Comparison of ENCODE assay signal across 22 mouse cellular contexts in genomic region chr7:139451711-139452110, GRCm38 (mm10).
A peak's percentile ranks its signal among the peaks of the same experiment; 100 is the strongest.
DNase-seq lines count a peak whose midpoint lies in the region; TF ChIP-seq lines count a peak whose summit lies in the region.
"Had no signal": no experiment of that assay in that cellular context is flagged by ENCODE, and none has a peak within 500 bp of the region (broad histone marks: within the 10 kb centered on the region; RNA-seq: fewer than 3 reads in every experiment).

No protein-coding gene starts in this region.

- peak overlapping the region; percentile 98; the same call in 1 of the 2 replicates for H3K27ac ChIP-seq in small intestine, adult 2 months (ENCODE audit: insufficient read depth, low read depth, low read length)
- H3K27ac ChIP-seq: forebrain, embryonic 12.5 days; hindbrain, embryonic 14.5 days; left cerebral cortex, adult 2 months; stomach, embryonic 15.5 days had no signal

- no peak for TF ChIP-seq CTCF in small intestine, adult 2 months (IDR thresholded peaks at IDR 0.05; ENCODE audit: extremely low read depth, insufficient read length, insufficient replicate concordance, low read depth, low read length)

- 81% methylated on average over 5 of the region's 5 CpGs for WGBS in small intestine, adult 2 months

- no peak overlapping the region for H3K4me3 ChIP-seq in small intestine, adult 2 months (ENCODE audit: low read depth, low read length)
- H3K4me3 ChIP-seq: forebrain, embryonic 12.5 days; left cerebral cortex, adult 2 months; stomach, embryonic 15.5 days had no signal

- DNase-seq in heart, adult 11 months: peak; percentile 92
- no peak for DNase-seq in heart, postnatal 14 days
- peak; percentile 38 for DNase-seq in testis, postnatal 10 days (ENCODE audit: low spot score)
- DNase-seq in testis, postnatal 14 days (ENCODE audit: low spot score): no peak
- DNase-seq in heart, postnatal 4 days: peak; percentile 53
- no peak for DNase-seq in spleen, postnatal 10 days (ENCODE audit: low spot score in 2 of 2)
- no peak for DNase-seq in thymus, postnatal 10 days (ENCODE audit: low spot score in 2 of 2)
- DNase-seq: adrenal gland, postnatal 36 days; B cell, adult 2 months; kidney, adult 8-10 months; kidney, postnatal 36 days; left cerebral cortex, postnatal 4 days; liver; midbrain, embryonic 14.5 days; right cerebral cortex, postnatal 14 days; thymus, postnatal 14 days had no signal

- peaks cover 36% of the 10 kb centered on the region for H3K4me1 ChIP-seq in small intestine, adult 2 months (ENCODE audit: control insufficient read depth, insufficient read depth, insufficient read length, low read length)
- H3K4me1 ChIP-seq: forebrain, embryonic 12.5 days; stomach, embryonic 15.5 days had no signal

- intact Hi-C loops in heart, postnatal 14 days (cut with DNase I): no loop called here

- 0 out of 2 replicates have a peak, but pooled peaks cover 1% of the 10 kb centered on the region for H3K36me3 ChIP-seq in small intestine, adult 2 months (ENCODE audit: control insufficient read depth, insufficient read depth, low read length)
- H3K36me3 ChIP-seq: forebrain, embryonic 12.5 days; stomach, embryonic 15.5 days had no signal

- no peak for TF ChIP-seq POLR2A in small intestine, adult 2 months (IDR thresholded peaks at IDR 0.05; ENCODE audit: low read depth, low read length)

- no peaks in the 10 kb centered on the region for H3K27me3 ChIP-seq in small intestine, adult 2 months (ENCODE audit: control insufficient read depth, insufficient read depth, low read length)
- H3K27me3 ChIP-seq: forebrain, embryonic 12.5 days; megakaryocyte, embryonic 14.5 days; stomach, embryonic 15.5 days had no signal

Comparison
In these comparisons a context has a peak if more than half of its experiments do, and no peak if none do; other contexts are left out.
1. DNase-seq: peak in heart, adult 11 months (single experiment), testis, postnatal 10 days (single experiment) and heart, postnatal 4 days (single experiment); none in heart, postnatal 14 days (0 of 2), testis, postnatal 14 days (single experiment), spleen, postnatal 10 days (0 of 2) and thymus, postnatal 10 days (0 of 2).